Mouse (Mus musculus) kidney, adult 18-20 months (tissue): ENCODE results near the gene Susd4.

Source experiments
- DNase-seq: peaks from one replicate; pipeline ENCODE4 v3.0.0; 2021

Susd4 gene

GRCm38 (mm10) chr1:182863396-182863795 lies 99.7 kb downstream of the Susd4 start:
- no peak for DNase-seq

- no peak for DNase-seq
Observed at GRCm38 (mm10) chr1:182867886-182868285, 104.2 kb downstream of the Susd4 start.

- peak; percentile 17 for DNase-seq
Observed at GRCm38 (mm10) chr1:182868432-182869113, 104.9 kb downstream of the Susd4 start.

- DNase-seq = no peak
Observed at GRCm38 (mm10) chr1:182869114-182869456, 105.4 kb downstream of the Susd4 start.

- DNase-seq = no peak
Observed at GRCm38 (mm10) chr1:182878156-182878555, 114.5 kb downstream of the Susd4 start.

- DNase-seq = no peak
Observed at GRCm38 (mm10) chr1:182878719-182879118, 115.1 kb downstream of the Susd4 start.

- no peak for DNase-seq
Observed at GRCm38 (mm10) chr1:182881246-182881645, 117.6 kb downstream of the Susd4 start.

DNA sequence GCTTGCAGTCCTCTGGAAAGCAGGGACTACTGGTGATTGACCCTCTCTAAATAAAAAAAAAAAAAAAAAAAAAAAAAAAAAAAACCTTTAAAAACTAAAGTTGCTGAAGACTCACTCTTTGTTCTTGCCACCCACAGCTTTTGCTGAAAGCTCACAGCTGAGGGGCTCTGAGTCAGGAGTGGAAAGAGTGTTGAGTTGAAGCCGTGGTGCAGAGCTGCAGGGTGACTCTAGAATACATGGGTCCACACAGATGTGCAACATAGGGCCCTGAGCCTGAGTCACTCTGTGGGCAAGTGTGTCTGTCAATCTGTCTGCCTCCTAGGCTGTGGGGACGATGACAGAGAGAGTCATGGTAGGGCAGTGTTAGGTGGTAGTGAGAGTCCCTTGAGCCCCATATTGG lies 119.0 kb downstream of the Susd4 start:
- no peak for DNase-seq

DNA sequence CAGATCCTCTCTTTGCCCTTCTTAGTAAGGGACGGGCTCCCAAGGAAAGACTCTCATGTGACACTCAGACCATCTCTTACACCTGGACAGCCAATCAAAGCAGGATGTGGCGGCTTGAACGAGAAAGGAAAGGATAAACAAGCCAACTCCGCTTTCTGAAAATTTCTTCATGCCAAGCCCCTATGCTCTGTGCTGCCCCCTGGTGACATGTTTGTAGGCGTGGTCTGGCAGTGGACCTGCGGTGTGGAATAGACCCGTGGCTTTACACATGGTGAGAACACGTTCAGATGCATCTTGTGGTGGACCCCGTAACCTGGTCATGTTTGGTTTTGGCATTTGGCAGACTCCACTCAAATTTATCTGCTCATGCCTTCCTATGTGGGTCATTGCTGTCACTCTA lies 132.0 kb downstream of the Susd4 start:
- peak; percentile 57 for DNase-seq

- no peak for DNase-seq
Observed at GRCm38 (mm10) chr1:182897071-182897470, 133.4 kb downstream of the Susd4 start.

GRCm38 (mm10) chr1:182897506-182898138 lies 134.0 kb downstream of the Susd4 start:
- DNase-seq = no peak

DNA sequence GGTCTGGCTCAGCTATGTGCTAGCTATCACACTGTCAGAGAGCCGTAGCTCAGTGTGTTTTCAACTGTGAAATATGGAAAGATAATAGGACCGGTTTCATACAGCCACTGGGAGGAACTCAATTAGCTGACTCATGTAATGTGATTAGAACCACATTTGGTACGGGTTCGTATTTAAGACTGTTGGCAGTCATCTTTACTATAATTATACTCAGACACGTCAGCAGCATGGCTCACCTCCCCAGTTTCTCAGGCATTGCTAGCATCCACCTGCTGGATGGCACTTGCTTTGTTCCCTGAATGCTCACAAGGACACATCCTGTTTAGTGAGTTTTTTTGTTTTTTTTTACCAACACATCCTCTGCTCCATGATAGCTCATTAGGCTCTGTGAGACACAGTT lies 138.4 kb downstream of the Susd4 start:
- no peak for DNase-seq

GRCm38 (mm10) chr1:182902906-182903305 lies 139.2 kb downstream of the Susd4 start:
- DNase-seq = no peak

DNA sequence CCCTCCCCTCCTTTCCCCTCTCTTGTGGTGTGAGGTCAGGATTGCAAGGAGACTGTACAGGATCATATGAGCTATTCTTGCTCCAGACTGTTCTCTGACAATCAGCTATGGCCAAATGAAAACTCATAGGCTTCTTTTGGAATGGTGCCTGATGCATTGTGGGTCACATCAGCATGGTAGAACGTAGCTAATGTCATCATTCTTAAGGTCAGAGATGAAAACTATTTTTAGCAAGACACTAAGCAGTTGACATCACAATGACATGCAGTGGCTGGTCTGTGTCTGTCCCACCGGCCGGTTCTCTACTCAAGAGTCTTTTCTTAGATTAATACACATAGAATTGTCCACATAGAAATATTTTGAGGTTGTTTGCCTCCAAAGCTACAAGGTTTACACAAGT lies 142.0 kb downstream of the Susd4 start:
- DNase-seq = no peak

DNA sequence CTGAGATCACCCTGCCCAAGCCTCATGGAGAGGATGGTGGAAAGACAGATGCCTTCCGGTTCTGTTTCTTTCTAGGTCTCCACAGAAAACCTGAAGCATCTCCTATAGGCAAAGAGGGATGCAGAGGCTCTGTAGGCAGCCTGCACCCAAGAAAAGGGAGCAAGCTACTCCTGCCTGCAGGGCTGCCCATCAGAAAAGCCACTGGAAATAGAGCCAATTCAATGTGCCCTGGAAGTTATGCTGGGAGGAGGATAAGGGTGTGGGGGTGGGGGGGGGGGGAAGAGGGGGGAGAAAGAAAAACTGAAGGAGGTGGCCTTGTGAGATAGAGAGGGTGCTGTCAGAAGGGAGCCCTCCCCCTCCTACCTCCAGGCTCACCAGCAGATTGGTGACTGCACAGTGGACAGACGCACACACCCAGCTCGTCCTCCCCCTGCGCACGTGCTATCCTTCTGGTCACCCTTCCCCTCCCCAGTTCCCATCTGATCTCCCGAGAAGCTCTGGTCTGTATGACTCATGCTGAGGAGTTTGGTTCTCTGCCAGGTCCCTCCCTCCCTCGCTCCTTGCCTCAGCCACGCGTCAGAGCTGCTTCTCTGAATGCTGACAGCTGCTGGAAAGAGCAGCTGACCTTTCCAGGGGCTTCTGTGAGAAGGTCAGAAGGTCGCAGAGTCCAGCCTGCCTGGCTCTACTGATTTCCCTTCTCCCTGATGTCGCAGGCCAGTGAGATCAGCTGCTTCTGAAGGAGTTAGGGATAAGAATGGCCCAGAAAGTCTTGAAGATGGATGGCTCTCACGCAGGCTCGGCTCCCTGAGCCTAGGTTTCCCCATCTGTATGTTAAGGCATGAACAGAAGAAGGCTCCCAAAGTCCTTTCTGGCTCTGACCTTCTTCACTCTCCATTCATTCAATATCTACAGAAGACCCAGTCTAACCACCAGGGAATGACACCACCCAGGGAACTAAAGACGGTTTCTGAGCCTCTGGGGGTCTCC lies 144.7 kb downstream of the Susd4 start:
- peak; percentile 79 for DNase-seq

GRCm38 (mm10) chr1:182909066-182909465 lies 145.4 kb downstream of the Susd4 start:
- no peak for DNase-seq

GRCm38 (mm10) chr1:182909596-182909995 lies 145.9 kb downstream of the Susd4 start:
- DNase-seq = no peak

DNA sequence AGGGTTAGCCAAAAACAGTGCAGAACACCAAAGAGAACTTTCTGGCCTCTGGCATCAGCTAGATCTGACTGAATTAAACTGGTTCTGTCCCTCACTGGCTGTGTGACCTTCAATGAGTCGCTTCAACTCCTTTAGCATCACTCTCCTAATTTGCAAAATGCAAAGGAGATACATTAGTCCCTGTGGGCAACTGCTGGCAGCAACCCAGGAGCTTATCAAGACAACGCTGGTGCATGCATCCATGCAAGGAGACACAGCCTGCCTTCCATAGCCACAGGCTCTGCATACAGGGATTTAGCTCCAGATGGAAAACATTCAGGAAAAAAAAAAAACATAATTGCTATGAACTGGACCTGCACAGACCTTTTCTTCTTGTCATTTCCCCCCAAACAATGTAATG lies 148.9 kb downstream of the Susd4 start:
- no peak for DNase-seq

- no peak for DNase-seq
Observed at GRCm38 (mm10) chr1:182914121-182914908, 150.7 kb downstream of the Susd4 start.

DNA sequence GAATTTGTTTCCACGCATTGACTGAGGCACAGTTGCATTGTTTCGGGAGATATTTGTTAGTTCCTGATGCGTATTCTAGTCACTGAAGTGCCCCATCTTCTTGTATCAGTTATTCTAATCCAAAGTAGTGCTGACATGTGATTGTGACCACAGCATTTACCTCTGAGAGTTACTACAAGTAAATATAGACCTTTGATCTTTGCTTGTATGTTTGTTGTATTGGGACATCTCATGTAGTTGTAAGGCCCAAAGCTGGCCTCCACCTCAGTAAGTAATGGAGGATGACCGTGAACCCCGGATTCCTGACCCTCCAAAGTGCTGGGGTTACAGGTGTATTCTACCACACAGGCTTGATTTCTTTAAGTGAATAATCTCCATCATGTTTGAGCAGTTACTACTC lies 152.5 kb downstream of the Susd4 start:
- DNase-seq = no peak

- DNase-seq = no peak
Observed at GRCm38 (mm10) chr1:182918718-182919346, 155.2 kb downstream of the Susd4 start.

DNA sequence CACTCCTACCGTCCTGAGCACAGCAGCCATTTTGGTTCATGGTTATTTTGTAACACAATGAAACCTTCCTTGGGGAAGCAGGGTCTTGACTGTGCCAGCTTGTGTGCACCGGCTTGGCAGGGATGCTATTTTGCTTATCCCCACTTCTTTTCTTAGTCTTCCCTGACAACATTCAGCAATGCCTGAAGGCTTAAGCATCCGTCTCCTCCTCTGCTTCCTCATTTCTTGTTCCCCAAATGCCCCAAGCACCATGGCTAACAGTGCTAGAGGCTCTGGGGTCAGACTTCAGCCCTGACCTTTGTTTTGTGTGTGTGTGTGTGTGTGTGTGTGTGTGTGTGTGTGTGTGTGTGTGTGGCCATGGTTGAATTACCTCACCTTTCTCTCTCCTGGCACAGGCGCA lies 159.2 kb downstream of the Susd4 start:
- DNase-seq = no peak
